Mouse (Mus musculus): ENCODE measurements around the gene Chit1. TPM values are rescaled to one million over a fixed set of nuclear protein-coding genes. Genes with fewer than 3 reads are reported as not detected.

Chit1 gene
- polyA plus RNA-seq, 1 experiment from 2014 or later: 0.18 TPM

Other genes with a start within 250 kb of the Chit1 start
- gene Optc, start 203.2 kb upstream of the Chit1 start, polyA plus RNA-seq (2014; fragmentation: Nextera tagmentation; extraction: Ambion mirVana): 0.82 and 1.3 TPM in 2 replicates
- gene Prelp, start 189.8 kb upstream of the Chit1 start, polyA plus RNA-seq (2014; fragmentation: Nextera tagmentation; extraction: Ambion mirVana): 13.2 and 13.9 TPM in 2 replicates
- gene Fmod, start 74.0 kb upstream of the Chit1 start, polyA plus RNA-seq (2014; fragmentation: Nextera tagmentation; extraction: Ambion mirVana): 40.8 and 44.2 TPM in 2 replicates
- 37.9 and 41.3 TPM in 2 replicates for gene Btg2, start 32.1 kb upstream of the Chit1 start, polyA plus RNA-seq (2014; fragmentation: Nextera tagmentation; extraction: Ambion mirVana)
- gene Chil1, start 70.9 kb downstream of the Chit1 start, polyA plus RNA-seq (2014; fragmentation: Nextera tagmentation; extraction: Ambion mirVana): 23.3 and 27.0 TPM in 2 replicates
- 151 and 157 TPM in 2 replicates for gene Mybph, start 82.2 kb downstream of the Chit1 start, polyA plus RNA-seq (2014; fragmentation: Nextera tagmentation; extraction: Ambion mirVana)
- 1.5 and 1.8 TPM in 2 replicates for gene Adora1, start 124.2 kb downstream of the Chit1 start, polyA plus RNA-seq (2014; fragmentation: Nextera tagmentation; extraction: Ambion mirVana)
- gene Myog, start 178.7 kb downstream of the Chit1 start, polyA plus RNA-seq (2014; fragmentation: Nextera tagmentation; extraction: Ambion mirVana): 219 and 223 TPM in 2 replicates
- 12.8 and 14.1 TPM in 2 replicates for gene Ppfia4, start 221.7 kb downstream of the Chit1 start, polyA plus RNA-seq (2014; fragmentation: Nextera tagmentation; extraction: Ambion mirVana)